Mouse (Mus musculus) kidney, embryonic 15.5 days (tissue): ENCODE measurements around the gene Rtkn2. TPM values are rescaled to one million over a fixed set of nuclear protein-coding genes. Genes with fewer than 3 reads are reported as not detected.
A peak's percentile ranks its signal among the peaks of the same experiment; 100 is the strongest.

ENCODE experiments used
- ATAC-seq: fragments of 200-750 bp; cut with Nextera tagmentation; replicated peaks from 2 replicates; pipeline ENCODE4 v1.8.0; 2017; ENCODE audit warnings: moderate TSS enrichment; ENCODE audit not compliant: low FRiP score
- H3K27ac ChIP-seq: fragments of 300-500 bp; sonication (generic); 2 replicates; pipeline ENCODE4 v1.5.1; 2015; ENCODE audit warnings: mild to moderate bottlenecking, inconsistent platforms
- H3K27me3 ChIP-seq: fragments of 300-500 bp; sonication (generic); 2 replicates; pipeline ENCODE4 v1.6.1; 2015; ENCODE audit warnings: inconsistent platforms
- H3K36me3 ChIP-seq: fragments of 300-500 bp; sonication (generic); 2 replicates; pipeline ENCODE4 v1.6.1; 2015; ENCODE audit warnings: inconsistent platforms
- H3K4me1 ChIP-seq: fragments of 300-500 bp; sonication (generic); 2 replicates; pipeline ENCODE4 v1.6.1; 2015; ENCODE audit warnings: inconsistent platforms
- H3K4me2 ChIP-seq: fragments of 300-500 bp; sonication (generic); 2 replicates; pipeline ENCODE4 v1.6.1; 2015; ENCODE audit warnings: moderate library complexity, mild to moderate bottlenecking, inconsistent platforms
- H3K4me3 ChIP-seq: fragments of 300-500 bp; sonication (generic); replicated peaks from 2 replicates; pipeline ENCODE4 v1.5.1; 2015; ENCODE audit warnings: mild to moderate bottlenecking, inconsistent platforms
- H3K9ac ChIP-seq: fragments of 300-500 bp; sonication (generic); 2 replicates; pipeline ENCODE4 v1.6.1; 2015; ENCODE audit warnings: mild to moderate bottlenecking, inconsistent platforms
- H3K9me3 ChIP-seq: fragments of 300-500 bp; sonication (generic); replicated peaks from 2 replicates; pipeline ENCODE4 v1.6.1; 2016; ENCODE audit warnings: inconsistent platforms
- WGBS: fragments of 180-500 bp; shearing (Covaris S2); methylation state at CpG from one replicate; pipeline ENCODE4 v1.1.7; 2015; ENCODE audit warnings: mixed read lengths; 5-methylcytosine and 5-hydroxymethylcytosine counted together
- polyA plus RNA-seq: library from polyadenylated mRNA; unstranded; fragments of >200 nt; fragmentation: Nextera tagmentation; extraction: Ambion mirVana; gene quantifications from 2 replicates; pipeline ENCODE4 v1.2.1, GENCODE M21; 2015

Rtkn2 gene
- polyA plus RNA-seq, 1 experiment from 2014 or later = 9.3 TPM

DNA sequence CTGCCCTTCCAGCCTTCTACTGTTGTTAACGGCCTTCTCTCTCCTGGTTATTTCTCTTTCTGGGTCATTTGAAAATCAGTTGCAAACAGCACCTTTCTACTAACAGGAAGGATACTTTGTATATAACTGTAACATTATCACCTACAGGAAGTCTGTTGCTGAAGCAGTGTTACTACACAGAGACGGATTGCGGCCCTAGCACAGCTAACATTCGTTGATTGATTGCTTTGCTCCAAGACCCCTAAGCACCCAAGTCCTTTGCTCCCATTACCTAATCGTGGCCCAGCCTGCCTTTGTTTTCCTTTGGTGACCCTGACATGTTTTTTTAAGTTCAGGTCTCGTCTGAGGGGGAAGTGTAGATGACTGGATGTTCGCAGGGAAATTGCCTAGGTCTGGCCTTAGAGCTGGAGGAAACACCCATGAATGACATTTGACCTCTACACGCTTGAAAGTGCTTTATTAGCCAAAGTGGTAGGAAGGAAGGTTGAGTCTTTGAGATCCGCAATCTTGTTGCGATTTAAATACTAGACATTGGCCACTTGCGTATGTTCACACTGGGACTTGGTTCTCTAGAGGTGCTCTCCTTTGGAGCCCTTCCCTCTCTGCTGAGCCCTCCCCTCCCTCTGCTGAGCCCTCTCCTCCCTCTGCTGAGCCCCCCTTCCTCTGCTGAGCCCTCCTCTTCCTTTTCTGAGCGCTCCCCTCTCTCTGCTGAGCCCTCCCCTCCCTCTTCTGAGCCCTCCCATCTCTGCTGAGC lies 49.1 kb downstream of the Rtkn2 start:
- peak; percentile 73 for ATAC-seq
- no peaks in the 10 kb centered on the region for H3K9me3 ChIP-seq
- WGBS = 27% methylated on average over 12 of the region's 12 CpGs
- H3K4me2 ChIP-seq = no peak overlapping the region
- peaks cover 7% of the 10 kb centered on the region; the same call in 1 of the 2 replicates for H3K36me3 ChIP-seq
- H3K9ac ChIP-seq = no peak overlapping the region
- H3K4me3 ChIP-seq = no peak overlapping the region
- H3K27me3 ChIP-seq = no peaks in the 10 kb centered on the region
- 0 out of 2 replicates have a peak overlapping the region, but pooled peaks have one; percentile 46 for H3K27ac ChIP-seq
- peaks cover 22% of the 10 kb centered on the region for H3K4me1 ChIP-seq

- H3K9ac ChIP-seq = no peak overlapping the region
- H3K9me3 ChIP-seq = no peaks in the 10 kb centered on the region
- WGBS = 60% methylated on average over 5 of the region's 5 CpGs
- H3K27ac ChIP-seq = 0 out of 2 replicates have a peak overlapping the region, but pooled peaks have one; percentile 54
- no peaks in the 10 kb centered on the region for H3K27me3 ChIP-seq
- peaks cover 10% of the 10 kb centered on the region; the same call in 1 of the 2 replicates for H3K36me3 ChIP-seq
- H3K4me3 ChIP-seq = no peak overlapping the region
- ATAC-seq = peak; percentile 41
- H3K4me1 ChIP-seq = peaks cover 22% of the 10 kb centered on the region
- H3K4me2 ChIP-seq = no peak overlapping the region
Measured at GRCm38 (mm10) chr10:68029081-68029626, 49.8 kb downstream of the Rtkn2 start.

DNA sequence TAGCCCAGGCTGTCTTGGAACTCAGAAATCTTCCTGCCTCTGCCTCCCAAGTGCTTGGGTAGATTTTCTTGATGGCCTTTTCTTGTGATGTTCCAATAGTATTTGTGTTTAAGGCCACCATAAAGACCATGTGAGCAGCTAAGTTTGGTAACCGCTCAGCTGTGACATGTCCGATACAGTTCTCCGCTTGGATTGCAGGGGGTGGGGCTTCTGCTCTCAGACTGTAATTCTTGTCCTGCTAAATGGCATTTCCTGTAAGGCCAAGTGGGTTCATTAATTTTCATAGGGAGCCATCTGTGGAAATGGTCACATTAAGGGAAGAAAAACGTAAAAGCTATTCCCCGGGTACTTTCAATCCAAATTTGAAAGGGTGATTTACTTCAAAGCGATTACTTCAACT lies 50.7 kb downstream of the Rtkn2 start:
- 26% methylated on average over 6 of the region's 6 CpGs for WGBS
- no peak overlapping the region for H3K4me3 ChIP-seq
- H3K27me3 ChIP-seq = no peaks in the 10 kb centered on the region
- peaks cover 22% of the 10 kb centered on the region for H3K4me1 ChIP-seq
- no peaks in the 10 kb centered on the region for H3K9me3 ChIP-seq
- peaks cover 12% of the 10 kb centered on the region; the same call in 1 of the 2 replicates for H3K36me3 ChIP-seq
- H3K4me2 ChIP-seq = no peak overlapping the region
- 0 out of 2 replicates have a peak, but pooled peaks have one; percentile 52 for ATAC-seq
- no peak overlapping the region for H3K27ac ChIP-seq
- no peak overlapping the region for H3K9ac ChIP-seq

DNA sequence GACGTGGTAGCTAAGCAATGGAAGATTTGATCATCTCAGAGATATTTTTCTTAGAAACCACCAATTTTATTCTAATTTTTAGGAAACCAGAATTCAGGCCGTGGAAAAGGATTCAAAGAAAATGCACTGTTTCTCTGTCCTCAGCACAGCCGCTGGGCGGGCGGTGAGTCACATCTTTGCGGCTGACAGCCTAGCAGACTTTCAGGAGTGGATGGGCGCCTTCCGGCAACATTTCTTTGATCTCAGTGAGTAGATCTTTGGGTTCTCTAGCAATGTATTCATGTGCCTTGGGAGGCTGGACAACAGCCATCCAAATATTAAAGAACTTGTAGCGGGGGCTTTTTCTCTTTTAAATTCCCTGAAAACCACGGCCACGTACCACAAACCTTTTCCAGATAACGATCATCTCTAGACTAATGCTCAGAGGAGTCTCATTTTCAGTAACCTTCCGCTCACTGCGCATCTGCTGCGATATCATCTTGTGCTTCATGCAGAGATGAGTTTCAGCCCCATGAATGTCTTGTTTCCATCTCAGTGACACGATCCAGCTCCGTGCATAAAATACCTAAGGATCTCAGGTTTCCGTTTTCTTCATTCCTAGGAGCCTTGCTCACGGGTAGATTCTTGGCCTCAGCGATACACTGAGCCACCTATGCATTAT lies 56.5 kb downstream of the Rtkn2 start:
- no peak overlapping the region for H3K9ac ChIP-seq
- H3K27ac ChIP-seq = no peak overlapping the region
- 0 out of 2 replicates have a peak, but pooled peaks have one; percentile 6 for ATAC-seq
- 81% methylated on average over 20 of the region's 20 CpGs for WGBS
- no peaks in the 10 kb centered on the region for H3K9me3 ChIP-seq
- H3K4me3 ChIP-seq = no peak overlapping the region
- peaks cover 7% of the 10 kb centered on the region; the same call in 1 of the 2 replicates for H3K4me1 ChIP-seq
- peaks cover 12% of the 10 kb centered on the region; the same call in 1 of the 2 replicates for H3K36me3 ChIP-seq
- H3K4me2 ChIP-seq = no peak overlapping the region
- no peaks in the 10 kb centered on the region for H3K27me3 ChIP-seq

DNA sequence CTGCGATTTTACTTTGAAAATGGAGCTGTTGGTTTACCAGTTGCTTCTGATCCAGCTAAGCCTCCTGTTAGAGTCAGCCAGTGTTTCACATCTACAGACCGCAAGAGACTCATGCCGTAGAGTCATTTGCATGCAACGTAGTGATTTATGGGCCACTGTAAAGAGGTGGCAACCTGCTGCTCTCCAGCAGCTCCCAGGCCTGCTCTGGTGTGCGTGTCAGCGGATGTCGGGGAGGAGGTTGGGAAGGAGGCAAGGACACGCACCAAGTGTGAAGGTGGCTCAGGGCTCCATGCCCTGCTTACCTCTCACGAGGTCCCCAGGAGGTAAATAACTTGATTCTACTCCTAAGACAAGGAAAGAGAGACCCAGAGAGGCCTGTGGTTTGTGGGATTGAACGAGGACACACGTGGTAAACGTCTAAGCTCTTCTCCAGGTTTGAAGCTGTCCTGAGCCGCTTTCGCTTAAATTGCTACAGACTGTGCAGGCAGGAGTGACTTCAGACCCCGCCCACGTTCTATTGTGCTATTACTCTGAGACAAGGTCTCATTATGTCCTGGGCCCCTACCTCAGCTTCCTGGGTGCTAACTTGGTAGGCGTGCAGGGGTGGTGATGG lies 57.1 kb downstream of the Rtkn2 start:
- Histone ChIP-seq H3K9ac (no peak overlapping the region), H3K9me3 (no peaks in the 10 kb centered on the region), H3K4me3 (no peak overlapping the region), H3K36me3 (peaks cover 14% of the 10 kb centered on the region; the same call in 1 of the 2 replicates), H3K4me1 (peaks cover 7% of the 10 kb centered on the region; the same call in 1 of the 2 replicates), H3K4me2 (no peak overlapping the region), H3K27me3 (no peaks in the 10 kb centered on the region), H3K27ac (no peak overlapping the region)
- 0 out of 2 replicates have a peak, but pooled peaks have one; percentile 29 for ATAC-seq
- 64% methylated on average over 17 of the region's 17 CpGs for WGBS

DNA sequence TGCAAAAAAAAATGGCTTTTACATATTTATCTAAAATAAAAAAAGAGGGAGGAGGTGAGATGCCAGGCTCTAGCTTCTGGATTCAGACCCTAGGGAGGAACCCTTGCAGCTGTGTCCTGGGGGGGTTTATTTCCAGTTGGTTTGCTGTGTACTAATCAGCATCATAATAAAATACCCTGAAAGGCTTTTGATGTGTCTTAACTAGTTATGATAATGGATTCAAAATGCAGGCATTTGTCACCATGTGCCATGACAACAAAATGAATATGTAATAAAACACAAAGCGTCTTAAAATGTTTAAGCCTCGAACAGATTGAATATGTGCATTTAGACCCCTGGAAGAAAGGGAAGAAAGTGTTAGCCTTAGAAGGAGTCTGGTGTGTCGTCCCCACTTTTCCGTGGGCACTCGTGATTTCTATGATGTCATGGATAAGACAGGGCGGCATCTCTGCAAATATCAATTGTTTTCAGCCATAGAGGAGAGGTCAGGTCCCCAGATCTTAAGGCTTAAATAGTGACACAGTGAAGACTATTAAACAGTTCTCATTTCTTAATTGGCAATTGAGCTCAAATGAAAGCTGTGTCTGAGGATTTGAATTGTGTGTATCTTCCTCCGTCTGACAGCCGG lies 59.7 kb downstream of the Rtkn2 start:
- no peak for ATAC-seq
- Histone ChIP-seq H3K27me3 (no peaks in the 10 kb centered on the region), H3K9me3 (no peaks in the 10 kb centered on the region), H3K27ac (no peak overlapping the region), H3K4me2 (no peak overlapping the region), H3K4me3 (no peak overlapping the region), H3K4me1 (peaks cover 7% of the 10 kb centered on the region; the same call in 1 of the 2 replicates), H3K9ac (no peak overlapping the region), H3K36me3 (peaks cover 8% of the 10 kb centered on the region; the same call in 1 of the 2 replicates)
- 90% methylated on average over 8 of the region's 8 CpGs for WGBS

DNA sequence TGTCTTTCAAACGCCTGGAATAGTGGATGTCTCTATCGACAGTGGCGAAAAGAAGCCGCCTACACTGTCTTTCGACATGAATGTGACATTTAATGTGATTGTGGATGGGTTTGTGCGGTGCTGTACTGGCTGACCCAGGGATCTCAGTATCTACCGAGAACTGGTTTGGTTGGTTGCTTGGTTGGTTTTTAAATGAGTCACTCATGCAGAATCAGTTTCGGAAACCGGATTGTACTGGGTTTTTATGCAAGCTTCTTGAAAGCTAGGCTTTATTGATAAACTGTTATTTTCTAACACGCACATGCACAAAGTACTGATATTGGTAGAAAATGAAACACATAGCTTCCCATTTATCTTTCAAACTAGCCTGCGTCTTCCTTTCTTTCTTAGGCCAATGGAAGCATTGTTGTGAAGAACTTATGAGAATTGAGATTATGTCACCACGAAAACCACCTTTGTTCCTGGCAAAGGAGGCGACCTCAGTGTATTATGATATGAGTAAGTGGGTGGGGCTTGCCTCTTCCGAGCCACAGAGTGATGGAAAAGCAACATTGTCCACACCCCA lies 60.4 kb downstream of the Rtkn2 start:
- 78% methylated on average over 14 of the region's 14 CpGs for WGBS
- no peak for ATAC-seq
- Histone ChIP-seq H3K9me3 (no peaks in the 10 kb centered on the region), H3K4me2 (no peak overlapping the region), H3K36me3 (peaks cover 6% of the 10 kb centered on the region; the same call in 1 of the 2 replicates), H3K27ac (0 out of 2 replicates have a peak overlapping the region, but pooled peaks have one; percentile 1), H3K4me1 (peaks cover 7% of the 10 kb centered on the region; the same call in 1 of the 2 replicates), H3K27me3 (no peaks in the 10 kb centered on the region), H3K9ac (no peak overlapping the region), H3K4me3 (no peak overlapping the region)

GRCm38 (mm10) chr10:68040394-68040793 lies 61.0 kb downstream of the Rtkn2 start:
- no peak overlapping the region for H3K27ac ChIP-seq
- H3K9ac ChIP-seq = no peak overlapping the region
- peaks cover 7% of the 10 kb centered on the region; the same call in 1 of the 2 replicates for H3K4me1 ChIP-seq
- ATAC-seq = no peak
- 89% methylated on average over 6 of the region's 6 CpGs for WGBS
- no peak overlapping the region for H3K4me3 ChIP-seq
- H3K9me3 ChIP-seq = no peaks in the 10 kb centered on the region
- peaks cover 6% of the 10 kb centered on the region; the same call in 1 of the 2 replicates for H3K36me3 ChIP-seq
- H3K27me3 ChIP-seq = no peaks in the 10 kb centered on the region
- H3K4me2 ChIP-seq = no peak overlapping the region

- no peak overlapping the region for H3K27ac ChIP-seq
- no peaks in the 10 kb centered on the region for H3K4me1 ChIP-seq
- no peaks in the 10 kb centered on the region for H3K9me3 ChIP-seq
- WGBS = 43% methylated on average over 6 of the region's 6 CpGs
- H3K4me2 ChIP-seq = no peak overlapping the region
- no peak for ATAC-seq
- H3K4me3 ChIP-seq = no peak overlapping the region
- H3K36me3 ChIP-seq = peaks cover 6% of the 10 kb centered on the region; the same call in 1 of the 2 replicates
- no peak overlapping the region for H3K9ac ChIP-seq
- no peaks in the 10 kb centered on the region for H3K27me3 ChIP-seq
Measured at GRCm38 (mm10) chr10:68043973-68044372, 64.6 kb downstream of the Rtkn2 start.

GRCm38 (mm10) chr10:68044864-68045263 lies 65.5 kb downstream of the Rtkn2 start:
- Histone ChIP-seq H3K27me3 (no peaks in the 10 kb centered on the region), H3K4me2 (no peak overlapping the region), H3K27ac (no peak overlapping the region), H3K4me1 (no peaks in the 10 kb centered on the region), H3K9me3 (no peaks in the 10 kb centered on the region), H3K36me3 (peaks cover 6% of the 10 kb centered on the region; the same call in 1 of the 2 replicates), H3K9ac (no peak overlapping the region), H3K4me3 (no peak overlapping the region)
- 92% methylated on average over 8 of the region's 8 CpGs for WGBS
- no peak for ATAC-seq
